Mouse (Mus musculus) embryo, embryonic 10.5 days (tissue): ENCODE measurements around the gene Ttc25.
"Not testable (repeated sequence)": the region's sequence is repeated elsewhere in the genome, so short reads cannot be mapped to it uniquely, and the experiment has no call there.

Source experiments
- DNase-seq: peaks from one replicate; pipeline ENCODE4 v3.0.0-alpha.2; 2015; ENCODE audit warnings: low spot score

The Ttc25 gene

GRCm38 (mm10) chr11:100604321-100605005, 59.1 kb downstream of the Ttc25 start:
- DNase-seq: no peak

- DNase-seq: no peak
These were observed 60.0 kb downstream of the Ttc25 start for GRCm38 (mm10) chr11:100605451-100605850.

- DNase-seq: no peak
These were observed 61.7 kb downstream of the Ttc25 start for GRCm38 (mm10) chr11:100607121-100607520.

GRCm38 (mm10) chr11:100608796-100609195, 63.4 kb downstream of the Ttc25 start:
- no peak for DNase-seq

- DNase-seq: no peak
These were observed 64.1 kb downstream of the Ttc25 start for GRCm38 (mm10) chr11:100609355-100609996.

- no peak for DNase-seq
These were observed 64.7 kb downstream of the Ttc25 start for GRCm38 (mm10) chr11:100609997-100610680.

- DNase-seq: no peak
These were observed 66.2 kb downstream of the Ttc25 start for GRCm38 (mm10) chr11:100611627-100612026.

GRCm38 (mm10) chr11:100613241-100613640, 67.8 kb downstream of the Ttc25 start:
- peak; percentile 33 for DNase-seq

- no peak for DNase-seq
These were observed 70.9 kb downstream of the Ttc25 start for GRCm38 (mm10) chr11:100616332-100616731.

GRCm38 (mm10) chr11:100616836-100617235, 71.4 kb downstream of the Ttc25 start:
- not testable (repeated sequence) for DNase-seq

GRCm38 (mm10) chr11:100617480-100617879, 72.1 kb downstream of the Ttc25 start:
- DNase-seq: no peak

GRCm38 (mm10) chr11:100618761-100619484, 73.5 kb downstream of the Ttc25 start, which contains the start of gene Nkiras2:
TSS of gene Nkiras2 (plus strand) at chr11:100619244.
- peak; percentile 83 for DNase-seq

GRCm38 (mm10) chr11:100619485-100619975, 74.1 kb downstream of the Ttc25 start:
- DNase-seq: peak; percentile 99

- DNase-seq: no peak
These were observed 74.6 kb downstream of the Ttc25 start, which contains the start of gene Dnajc7 for GRCm38 (mm10) chr11:100619982-100620381. TSS of gene Dnajc7 (minus strand) at chr11:100620168.
